Mouse (Mus musculus): ENCODE results near the gene Eml3.

GRCm38 (mm10) chr19:8908531-8908930 lies 20.8 kb upstream of the Eml3 start:
- TF ChIP-seq CTCF (IDR thresholded peaks at IDR 0.05; ENCODE audit: low read depth, low read length), result no peak
- no peak for TF ChIP-seq POLR2A (IDR thresholded peaks at IDR 0.05; ENCODE audit: extremely low read depth, insufficient read depth, low read length)

All from liver, adult 2 months (tissue).